Comparison of ENCODE assay signal across 15 mouse cellular contexts in the genomic region with DNA sequence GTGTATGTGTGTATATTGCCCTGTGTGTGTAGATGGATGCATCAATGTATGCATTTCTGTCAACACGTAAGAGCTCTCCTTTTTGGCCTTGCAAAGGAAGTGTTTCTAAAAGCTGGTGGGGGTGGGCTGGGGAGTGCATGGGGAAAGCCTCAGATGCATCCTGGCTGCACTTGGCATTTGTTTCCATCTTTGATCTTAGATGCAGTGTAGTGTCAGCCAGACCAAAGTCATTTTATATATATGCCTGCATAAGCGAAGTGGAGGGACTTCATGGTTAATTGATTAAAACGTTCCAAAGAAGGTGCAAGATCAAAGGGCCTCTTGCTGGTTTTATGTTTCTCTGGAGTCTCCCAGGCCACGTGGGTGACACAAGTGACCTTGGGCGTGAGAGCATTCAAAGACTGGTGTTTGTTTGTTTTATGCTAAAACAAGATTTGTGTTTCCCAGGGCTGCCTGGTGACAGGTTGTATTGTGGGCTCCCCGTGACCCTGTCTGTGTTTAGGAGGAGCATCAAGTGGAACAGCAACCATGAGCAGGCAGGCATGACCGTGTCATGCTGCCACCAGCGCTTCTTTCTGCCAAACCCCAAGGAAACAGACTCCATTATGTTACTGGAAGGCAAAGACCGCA. TPM values are rescaled to one million over a fixed set of nuclear protein-coding genes. Genes with fewer than 3 reads are reported as not detected.
DNase-seq lines count a peak whose midpoint lies in the region; ATAC-seq and TF ChIP-seq lines count a peak whose summit lies in the region.
"Had no signal": no experiment of that assay in that cellular context is flagged by ENCODE, and none has a peak within 500 bp of the region (broad histone marks: within the 10 kb centered on the region; RNA-seq: fewer than 3 reads in every experiment).

No protein-coding gene starts in this region.

- no peak for TF ChIP-seq CTCF in heart, adult 2 months (IDR thresholded peaks at IDR 0.05)

- 11% methylated on average over 9 of the region's 9 CpGs for WGBS in neural tube, embryonic 15.5 days
- 7% methylated on average over 9 of the region's 9 CpGs for WGBS in neural tube, embryonic 14.5 days
- 66% methylated on average over 9 of the region's 9 CpGs for WGBS in heart, adult 2 months

- no peaks in the 10 kb centered on the region for H3K4me1 ChIP-seq in neural tube, embryonic 15.5 days
- no peaks in the 10 kb centered on the region for H3K4me1 ChIP-seq in neural tube, embryonic 14.5 days (ENCODE audit: control insufficient read depth, insufficient read depth, low read length)
- H3K4me1 ChIP-seq in heart, adult 2 months (ENCODE audit: control insufficient read depth, insufficient read depth, low read length), result no peaks in the 10 kb centered on the region

- no peaks in the 10 kb centered on the region for H3K79me2 ChIP-seq in heart, adult 2 months (replicated peaks; ENCODE audit: control insufficient read depth, insufficient read depth, low read length)

- no peak overlapping the region for H3K4me3 ChIP-seq in neural tube, embryonic 15.5 days (replicated peaks)
- H3K4me3 ChIP-seq in neural tube, embryonic 14.5 days (ENCODE audit: low read depth, low read length), result no peak overlapping the region
- H3K4me3 ChIP-seq in heart, adult 2 months, result no peak overlapping the region
- H3K4me3 ChIP-seq: limb, embryonic 12.5 days; megakaryocyte, embryonic 14.5 days had no signal

- H3K27ac ChIP-seq in neural tube, embryonic 15.5 days (replicated peaks), result no peak overlapping the region
- H3K27ac ChIP-seq in neural tube, embryonic 14.5 days (ENCODE audit: low read depth, low read length), result no peak overlapping the region
- H3K27ac ChIP-seq in heart, adult 2 months, result no peak overlapping the region
- H3K27ac ChIP-seq: limb, embryonic 12.5 days had no signal

- no peak for TF ChIP-seq POLR2A in heart, adult 2 months (IDR thresholded peaks at IDR 0.05; ENCODE audit: insufficient read depth, low read depth, low read length)

- H3K27me3 ChIP-seq in neural tube, embryonic 15.5 days (replicated peaks), result no peaks in the 10 kb centered on the region
- H3K27me3 ChIP-seq in neural tube, embryonic 14.5 days (ENCODE audit: control insufficient read depth, insufficient read depth, low read length), result no peaks in the 10 kb centered on the region
- H3K27me3 ChIP-seq in heart, adult 2 months (ENCODE audit: control insufficient read depth, insufficient read depth, low read length), result no peaks in the 10 kb centered on the region
- H3K27me3 ChIP-seq: CH12.LX; limb, embryonic 12.5 days; megakaryocyte, embryonic 14.5 days had no signal

- intact Hi-C loops in heart, adult 2 months (cut with DNase I), result no loop called here

- H3K9me3 ChIP-seq in neural tube, embryonic 15.5 days (replicated peaks), result no peaks in the 10 kb centered on the region
- no peaks in the 10 kb centered on the region for H3K9me3 ChIP-seq in neural tube, embryonic 14.5 days (ENCODE audit: control insufficient read depth, low read length)
- H3K9me3 ChIP-seq: limb, embryonic 12.5 days had no signal

- H3K4me2 ChIP-seq in neural tube, embryonic 15.5 days, result no peak overlapping the region
- H3K4me2 ChIP-seq in neural tube, embryonic 14.5 days (ENCODE audit: low read depth, low read length), result no peak overlapping the region
- H3K4me2 ChIP-seq: limb, embryonic 12.5 days had no signal

- H3K36me3 ChIP-seq in neural tube, embryonic 15.5 days, result no peaks in the 10 kb centered on the region
- no peaks in the 10 kb centered on the region for H3K36me3 ChIP-seq in neural tube, embryonic 14.5 days (ENCODE audit: control insufficient read depth, insufficient read depth, low read length)
- H3K36me3 ChIP-seq in heart, adult 2 months (ENCODE audit: control insufficient read depth, insufficient read depth, low read length), result no peaks in the 10 kb centered on the region
- H3K36me3 ChIP-seq: limb, embryonic 12.5 days had no signal

- no peak for ATAC-seq in neural tube, embryonic 15.5 days (ENCODE audit: low FRiP score)
- ATAC-seq in neural tube, embryonic 14.5 days (ENCODE audit: low read depth), result peak; percentile 34; the same call in 1 of the 2 replicates
- ATAC-seq: forebrain, postnatal 0 days had no signal

- H3K9ac ChIP-seq in neural tube, embryonic 15.5 days (replicated peaks), result no peak overlapping the region
- H3K9ac ChIP-seq in neural tube, embryonic 14.5 days (replicated peaks; ENCODE audit: low read depth, low read length), result no peak overlapping the region
- H3K9ac ChIP-seq in heart, adult 2 months (ENCODE audit: low read depth, low read length), result no peak overlapping the region
- H3K9ac ChIP-seq: forebrain, postnatal 0 days; limb, embryonic 12.5 days had no signal

- TF ChIP-seq EP300 in heart, adult 2 months (IDR thresholded peaks at IDR 0.05; ENCODE audit: insufficient read depth, low read depth, low read length), result no peak

- peak; percentile 32 for DNase-seq in neural tube, embryonic 10.5 days (ENCODE audit: extremely low spot score, low spot score)
- DNase-seq in embryo, embryonic 9.5 days (ENCODE audit: extremely low spot score), result peak; percentile 22
- peak; percentile 13 to 39 for DNase-seq in kidney, postnatal 4 days
- no peak for DNase-seq in layer of hippocampus, postnatal 36 days
- DNase-seq in layer of hippocampus, postnatal 14 days (ENCODE audit: low spot score in 2 of 2), result no peak
- no peak for DNase-seq in heart, adult 2 months
- DNase-seq: cerebellum, postnatal 10 days; forebrain, postnatal 0 days; heart, adult 11 months; heart, postnatal 4 days had no signal

RNA-seq across cellular contexts. Expression of a gene that starts 6.2 kb away (rescaled TPM):
- polyA plus RNA-seq in neural tube, embryonic 15.5 days (2015; fragmentation: Nextera tagmentation; extraction: Ambion mirVana), result 17.1 and 20.3 TPM in 2 replicates
- polyA plus RNA-seq in neural tube, embryonic 14.5 days (2014; fragmentation: Nextera tagmentation; extraction: Ambion mirVana), result 19.3 and 21.8 TPM in 2 replicates
- total RNA-seq in layer of hippocampus, postnatal 36 days (2021), result 10 to 100 TPM; 17.1 to 22.7 TPM
- total RNA-seq in layer of hippocampus, postnatal 14 days (2021), result 10 to 100 TPM; 19.3 to 20.5 TPM
- 1 to 10 TPM; 5.1 to 7.3 TPM for total RNA-seq in heart, adult 2 months (2021)
- polyA plus RNA-seq in heart, adult 2 months (2012; rRNA removed), result 3.3 and 6.2 TPM in 2 replicates

Comparison
In these comparisons a context has a peak if more than half of its experiments do, and no peak if none do; other contexts are left out.
1. DNase-seq: peak in neural tube, embryonic 10.5 days (single experiment), embryo, embryonic 9.5 days (single experiment) and kidney, postnatal 4 days (2 of 2); none in layer of hippocampus, postnatal 36 days (0 of 2), layer of hippocampus, postnatal 14 days (0 of 2) and heart, adult 2 months (0 of 2).